Mouse (Mus musculus): ENCODE measurements around the gene A730049H05Rik. TPM values are rescaled to one million over a fixed set of nuclear protein-coding genes. Genes with fewer than 3 reads are reported as not detected.

The A730049H05Rik gene
- polyA plus RNA-seq, 1 experiment from 2014 or later: 0.97 TPM

GRCm38 (mm10) chr6:92891535-92891934 lies 75.3 kb downstream of the A730049H05Rik start:
- Histone ChIP-seq H3K4me2 (no peak overlapping the region), H3K27me3 (no peaks in the 10 kb centered on the region), H3K9me3 (no peaks in the 10 kb centered on the region), H3K27ac (no peak overlapping the region), H3K4me1 (replicated peaks) (no peaks in the 10 kb centered on the region), H3K9ac (no peak overlapping the region), H3K4me3 (no peak overlapping the region), H3K36me3 (no peaks in the 10 kb centered on the region)
- ATAC-seq (ENCODE audit: low FRiP score): no peak
- 82% methylated on average over 1 of the region's 1 CpGs for WGBS

Other genes with a start within 250 kb of the A730049H05Rik start
- gene Prickle2, start 110.3 kb upstream of the A730049H05Rik start, polyA plus RNA-seq (2015; fragmentation: Nextera tagmentation; extraction: Ambion mirVana): 14.2 and 14.3 TPM in 2 replicates
- gene Gm15737, start 52.9 kb downstream of the A730049H05Rik start, polyA plus RNA-seq (2015; fragmentation: Nextera tagmentation; extraction: Ambion mirVana): not detected in 2 replicates
- gene Adamts9, start 127.0 kb downstream of the A730049H05Rik start, polyA plus RNA-seq (2015; fragmentation: Nextera tagmentation; extraction: Ambion mirVana): 1.7 TPM in 2 replicates